Mouse (Mus musculus): ENCODE results near the gene Nfatc2. TPM values are rescaled to one million over a fixed set of nuclear protein-coding genes. Genes with fewer than 3 reads are reported as not detected.

Nfatc2 gene
- total and polyA plus RNA-seq, 2 experiments from 2014 or later = 7.3 to 7.4 TPM

GRCm38 (mm10) chr2:168584408-168584807, 17.0 kb downstream of the Nfatc2 start:
- Histone ChIP-seq H3K4me3 (ENCODE audit: low read depth, low read length) (no peak overlapping the region), H3K9ac (replicated peaks; ENCODE audit: low read depth, low read length) (no peak overlapping the region), H3K4me1 (ENCODE audit: control insufficient read depth, insufficient read depth) (peaks cover 57% of the 10 kb centered on the region), H3K27me3 (ENCODE audit: control insufficient read depth, insufficient read depth, low read length) (no peaks in the 10 kb centered on the region), H3K9me3 (replicated peaks; ENCODE audit: control insufficient read depth, low read length) (no peaks in the 10 kb centered on the region), H3K36me3 (replicated peaks; ENCODE audit: control insufficient read depth, insufficient read depth, low read length) (no peaks in the 10 kb centered on the region), H3K4me2 (ENCODE audit: low read depth, low read length) (no peak overlapping the region), H3K27ac (ENCODE audit: low read depth) (peak overlapping the region; percentile 94)
- peak; percentile 75 for ATAC-seq (ENCODE audit: insufficient read depth, low read depth)
- 37% methylated on average over 8 of the region's 8 CpGs for WGBS
- peak; percentile 66 for DNase-seq (ENCODE audit: low spot score)
- TF ChIP-seq EP300 (IDR thresholded peaks at IDR 0.05; ENCODE audit: low read depth) (no peak), CTCF (IDR thresholded peaks at IDR 0.05; ENCODE audit: low read depth) (no peak)

GRCm38 (mm10) chr2:168583084-168583483, 18.4 kb downstream of the Nfatc2 start:
- Histone ChIP-seq H3K27ac (ENCODE audit: low read depth) (peak overlapping the region; percentile 94), H3K9ac (replicated peaks; ENCODE audit: low read depth, low read length) (no peak overlapping the region), H3K4me3 (ENCODE audit: low read depth, low read length) (no peak overlapping the region), H3K27me3 (ENCODE audit: control insufficient read depth, insufficient read depth, low read length) (no peaks in the 10 kb centered on the region), H3K9me3 (replicated peaks; ENCODE audit: control insufficient read depth, low read length) (no peaks in the 10 kb centered on the region), H3K36me3 (replicated peaks; ENCODE audit: control insufficient read depth, insufficient read depth, low read length) (no peaks in the 10 kb centered on the region), H3K4me2 (ENCODE audit: low read depth, low read length) (no peak overlapping the region), H3K4me1 (ENCODE audit: control insufficient read depth, insufficient read depth) (peaks cover 62% of the 10 kb centered on the region)
- WGBS = 75% methylated on average over 5 of the region's 5 CpGs
- DNase-seq (ENCODE audit: low spot score) = no peak
- TF ChIP-seq CTCF (IDR thresholded peaks at IDR 0.05; ENCODE audit: low read depth) (no peak), EP300 (IDR thresholded peaks at IDR 0.05; ENCODE audit: low read depth) (no peak)
- no peak for ATAC-seq (ENCODE audit: insufficient read depth, low read depth)

- ATAC-seq (ENCODE audit: insufficient read depth, low read depth) = no peak
Measured at GRCm38 (mm10) chr2:168581207-168581854, 20.1 kb downstream of the Nfatc2 start.

GRCm38 (mm10) chr2:168580295-168580915, 21.1 kb downstream of the Nfatc2 start:
- peak overlapping the region; percentile 16; the same call in 1 of the 2 replicates for H3K4me2 ChIP-seq (ENCODE audit: low read depth, low read length)
- ATAC-seq (ENCODE audit: insufficient read depth, low read depth) (no peak), DNase-seq (ENCODE audit: low spot score) (no peak)
- H3K9me3 ChIP-seq (replicated peaks; ENCODE audit: control insufficient read depth, low read length) = no peaks in the 10 kb centered on the region
- WGBS = 54% methylated on average over 22 of the region's 22 CpGs
- H3K36me3 ChIP-seq (replicated peaks; ENCODE audit: control insufficient read depth, insufficient read depth, low read length) = no peaks in the 10 kb centered on the region
- no peak overlapping the region for H3K4me3 ChIP-seq (ENCODE audit: low read depth, low read length)
- H3K27ac ChIP-seq (ENCODE audit: low read depth) = 0 out of 2 replicates have a peak overlapping the region, but pooled peaks have one; percentile 49
- peaks cover 53% of the 10 kb centered on the region for H3K4me1 ChIP-seq (ENCODE audit: control insufficient read depth, insufficient read depth)
- H3K27me3 ChIP-seq (ENCODE audit: control insufficient read depth, insufficient read depth, low read length) = no peaks in the 10 kb centered on the region
- TF ChIP-seq CTCF (IDR thresholded peaks at IDR 0.05; ENCODE audit: low read depth) = no peak
- no peak for TF ChIP-seq EP300 (IDR thresholded peaks at IDR 0.05; ENCODE audit: low read depth)
- H3K9ac ChIP-seq (replicated peaks; ENCODE audit: low read depth, low read length) = no peak overlapping the region

More at GRCm38 (mm10) chr2:168581207-168581854, 20.1 kb downstream of the Nfatc2 start:
- Histone ChIP-seq H3K9ac (replicated peaks; ENCODE audit: low read depth, low read length) (no peak overlapping the region; the same call in 1 of the 2 replicates), H3K4me1 (ENCODE audit: control insufficient read depth, insufficient read depth) (peaks cover 60% of the 10 kb centered on the region), H3K4me2 (ENCODE audit: low read depth, low read length) (no peak overlapping the region), H3K27ac (ENCODE audit: low read depth) (no peak overlapping the region), H3K27me3 (ENCODE audit: control insufficient read depth, insufficient read depth, low read length) (no peaks in the 10 kb centered on the region), H3K36me3 (replicated peaks; ENCODE audit: control insufficient read depth, insufficient read depth, low read length) (no peaks in the 10 kb centered on the region), H3K4me3 (ENCODE audit: low read depth, low read length) (no peak overlapping the region), H3K9me3 (replicated peaks; ENCODE audit: control insufficient read depth, low read length) (no peaks in the 10 kb centered on the region)
- 57% methylated on average over 6 of the region's 6 CpGs for WGBS
- TF ChIP-seq EP300 (IDR thresholded peaks at IDR 0.05; ENCODE audit: low read depth) (no peak), CTCF (IDR thresholded peaks at IDR 0.05; ENCODE audit: low read depth) (no peak)
- DNase-seq (ENCODE audit: low spot score) = no peak

- no peak for TF ChIP-seq CTCF (IDR thresholded peaks at IDR 0.05; ENCODE audit: low read depth)
- no peak for TF ChIP-seq EP300 (IDR thresholded peaks at IDR 0.05; ENCODE audit: low read depth)
Measured at GRCm38 (mm10) chr2:168579601-168580130, 21.8 kb downstream of the Nfatc2 start.

More at GRCm38 (mm10) chr2:168579601-168580130, 21.8 kb downstream of the Nfatc2 start:
- Histone ChIP-seq H3K9ac (replicated peaks; ENCODE audit: low read depth, low read length) (no peak overlapping the region; the same call in 1 of the 2 replicates), H3K36me3 (replicated peaks; ENCODE audit: control insufficient read depth, insufficient read depth, low read length) (no peaks in the 10 kb centered on the region), H3K4me1 (ENCODE audit: control insufficient read depth, insufficient read depth) (peaks cover 59% of the 10 kb centered on the region), H3K4me3 (ENCODE audit: low read depth, low read length) (no peak overlapping the region), H3K27ac (ENCODE audit: low read depth) (0 out of 2 replicates have a peak overlapping the region, but pooled peaks have one; percentile 49), H3K9me3 (replicated peaks; ENCODE audit: control insufficient read depth, low read length) (no peaks in the 10 kb centered on the region), H3K4me2 (ENCODE audit: low read depth, low read length) (no peak overlapping the region), H3K27me3 (ENCODE audit: control insufficient read depth, insufficient read depth, low read length) (no peaks in the 10 kb centered on the region)
- DNase-seq (ENCODE audit: low spot score) = no peak
- 53% methylated on average over 15 of the region's 15 CpGs for whole genome bisulfite sequencing
- no peak for ATAC-seq (ENCODE audit: insufficient read depth, low read depth)

All from heart, postnatal 0 days (tissue).